Mouse (Mus musculus): ENCODE measurements around the gene Fkbpl. TPM values are rescaled to one million over a fixed set of nuclear protein-coding genes. Genes with fewer than 3 reads are reported as not detected.

Fkbpl gene
- polyA plus RNA-seq, 1 experiment from 2014 or later, result 19.3 TPM

DNA sequence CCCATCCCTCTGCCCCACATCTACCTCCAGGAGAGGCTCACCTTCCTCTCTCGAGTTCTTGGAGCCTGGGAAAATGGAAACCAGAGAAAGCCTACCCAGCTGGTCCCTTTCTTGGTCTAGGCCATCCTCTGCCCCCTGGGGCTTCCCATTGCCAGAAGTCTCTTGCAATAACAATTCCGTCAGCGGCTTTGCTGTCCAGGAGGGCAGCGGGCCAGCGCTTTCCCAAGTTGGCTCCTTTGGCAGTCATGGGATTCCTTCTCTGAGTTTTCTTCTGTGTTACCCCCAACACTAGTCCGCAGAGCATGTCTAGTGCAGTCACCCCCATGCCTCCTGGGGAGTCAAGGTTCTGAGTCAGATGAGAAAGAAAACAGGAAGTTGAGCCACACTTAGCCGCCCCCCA is 48.3 kb downstream of the Fkbpl start:
- 74% methylated on average over 7 of the region's 7 CpGs for WGBS
- Histone ChIP-seq H3K4me2 (ENCODE audit: low read depth, severe bottlenecking) (no peak overlapping the region), H3K9me3 (ENCODE audit: control insufficient read depth, low read length) (no peaks in the 10 kb centered on the region), H3K27me3 (ENCODE audit: control insufficient read depth, insufficient read depth, low read length) (no peaks in the 10 kb centered on the region), H3K4me3 (ENCODE audit: low read depth, low read length) (no peak overlapping the region), H3K9ac (ENCODE audit: low read length) (no peak overlapping the region), H3K36me3 (ENCODE audit: control insufficient read depth, insufficient read depth, low read length) (no peaks in the 10 kb centered on the region), H3K27ac (replicated peaks; ENCODE audit: low read depth, low read length) (no peak overlapping the region), H3K4me1 (ENCODE audit: control insufficient read depth, insufficient read depth, low read length) (no peaks in the 10 kb centered on the region)
- no peak for ATAC-seq (ENCODE audit: insufficient number of reproducible peaks, low FRiP score, low TSS enrichment, low read depth)
- DNase-seq (ENCODE audit: low spot score), result no peak

Other genes with a start within 250 kb of the Fkbpl start
- gene BC051142, start 245.9 kb upstream of the Fkbpl start, polyA plus RNA-seq (2014; fragmentation: Nextera tagmentation; extraction: Ambion mirVana), result 0.70 and 0.73 TPM in 2 replicates
- gene Btnl4, start 167.4 kb upstream of the Fkbpl start, polyA plus RNA-seq (2014; fragmentation: Nextera tagmentation; extraction: Ambion mirVana), result not detected in 2 replicates
- gene Btnl6, start 127.4 kb upstream of the Fkbpl start, polyA plus RNA-seq (2014; fragmentation: Nextera tagmentation; extraction: Ambion mirVana), result not detected in 2 replicates
- gene Notch4, start 80.5 kb upstream of the Fkbpl start, polyA plus RNA-seq (2014; fragmentation: Nextera tagmentation; extraction: Ambion mirVana), result 5.2 and 7.7 TPM in 2 replicates
- gene Gpsm3, start 55.0 kb upstream of the Fkbpl start, polyA plus RNA-seq (2014; fragmentation: Nextera tagmentation; extraction: Ambion mirVana), result 4.0 and 4.7 TPM in 2 replicates
- 21.5 and 22.0 TPM in 2 replicates for gene Pbx2, start 53.5 kb upstream of the Fkbpl start, polyA plus RNA-seq (2014; fragmentation: Nextera tagmentation; extraction: Ambion mirVana)
- gene Ager, start 46.9 kb upstream of the Fkbpl start, polyA plus RNA-seq (2014; fragmentation: Nextera tagmentation; extraction: Ambion mirVana), result 1.3 and 2.7 TPM in 2 replicates
- 111 TPM in 2 replicates for gene Rnf5, start 41.1 kb upstream of the Fkbpl start, polyA plus RNA-seq (2014; fragmentation: Nextera tagmentation; extraction: Ambion mirVana)
- 58.2 and 74.8 TPM in 2 replicates for gene Agpat1, start 40.5 kb upstream of the Fkbpl start, polyA plus RNA-seq (2014; fragmentation: Nextera tagmentation; extraction: Ambion mirVana)
- gene Egfl8, start 28.8 kb upstream of the Fkbpl start, polyA plus RNA-seq (2014; fragmentation: Nextera tagmentation; extraction: Ambion mirVana), result 2.8 and 3.5 TPM in 2 replicates
- gene Ppt2, start 16.3 kb upstream of the Fkbpl start, polyA plus RNA-seq (2014; fragmentation: Nextera tagmentation; extraction: Ambion mirVana), result 24.8 and 26.1 TPM in 2 replicates
- gene Prrt1, start 15.2 kb upstream of the Fkbpl start, polyA plus RNA-seq (2014; fragmentation: Nextera tagmentation; extraction: Ambion mirVana), result 0.17 and 0.20 TPM in 2 replicates
- 63.4 and 71.4 TPM in 2 replicates for gene Atf6b, start 2.4 kb downstream of the Fkbpl start, polyA plus RNA-seq (2014; fragmentation: Nextera tagmentation; extraction: Ambion mirVana)
- gene Tnxb, start 25.8 kb downstream of the Fkbpl start, polyA plus RNA-seq (2014; fragmentation: Nextera tagmentation; extraction: Ambion mirVana), result not detected in 2 replicates
- gene C4b, start 99.1 kb downstream of the Fkbpl start, polyA plus RNA-seq (2014; fragmentation: Nextera tagmentation; extraction: Ambion mirVana), result not detected in 2 replicates
- gene Cyp21a1, start 159.8 kb downstream of the Fkbpl start, polyA plus RNA-seq (2014; fragmentation: Nextera tagmentation; extraction: Ambion mirVana), result not detected in 2 replicates
- 20.5 and 21.2 TPM in 2 replicates for gene Stk19, start 192.2 kb downstream of the Fkbpl start, polyA plus RNA-seq (2014; fragmentation: Nextera tagmentation; extraction: Ambion mirVana)
- 72.4 and 74.6 TPM in 2 replicates for gene Dxo, start 192.3 kb downstream of the Fkbpl start, polyA plus RNA-seq (2014; fragmentation: Nextera tagmentation; extraction: Ambion mirVana)
- gene Skiv2l, start 205.4 kb downstream of the Fkbpl start, polyA plus RNA-seq (2014; fragmentation: Nextera tagmentation; extraction: Ambion mirVana), result 43.2 and 49.0 TPM in 2 replicates
- 152 TPM in 2 replicates for gene Nelfe, start 205.6 kb downstream of the Fkbpl start, polyA plus RNA-seq (2014; fragmentation: Nextera tagmentation; extraction: Ambion mirVana)
- gene Cfb, start 217.8 kb downstream of the Fkbpl start, polyA plus RNA-seq (2014; fragmentation: Nextera tagmentation; extraction: Ambion mirVana), result 1.6 and 2.6 TPM in 2 replicates
- 1.9 and 2.3 TPM in 2 replicates for gene Zbtb12, start 234.7 kb downstream of the Fkbpl start, polyA plus RNA-seq (2014; fragmentation: Nextera tagmentation; extraction: Ambion mirVana)
- not detected in 2 replicates for gene Gm20547, start 237.3 kb downstream of the Fkbpl start, polyA plus RNA-seq (2014; fragmentation: Nextera tagmentation; extraction: Ambion mirVana)

Data from limb, embryonic 11.5 days (tissue).